Mouse (Mus musculus) olfactory bulb, adult 2 months (tissue): Measurements from ENCODE around the gene Cip2a.

Source experiments
- CTCF ChIP-seq: fragments of 200-500 bp; IDR thresholded peaks from 2 replicates; pipeline ENCODE4 v1.5.1; 2012; ENCODE audit warnings: low read depth, mild to moderate bottlenecking, low read length, moderate library complexity; ENCODE audit not compliant: insufficient read depth
- POLR2A ChIP-seq: fragments of 200-500 bp; IDR thresholded peaks from 2 replicates; pipeline ENCODE4 v1.6.1; 2012; ENCODE audit warnings: mild to moderate bottlenecking, low read depth, low read length, moderate library complexity; ENCODE audit not compliant: insufficient read depth

DNA sequence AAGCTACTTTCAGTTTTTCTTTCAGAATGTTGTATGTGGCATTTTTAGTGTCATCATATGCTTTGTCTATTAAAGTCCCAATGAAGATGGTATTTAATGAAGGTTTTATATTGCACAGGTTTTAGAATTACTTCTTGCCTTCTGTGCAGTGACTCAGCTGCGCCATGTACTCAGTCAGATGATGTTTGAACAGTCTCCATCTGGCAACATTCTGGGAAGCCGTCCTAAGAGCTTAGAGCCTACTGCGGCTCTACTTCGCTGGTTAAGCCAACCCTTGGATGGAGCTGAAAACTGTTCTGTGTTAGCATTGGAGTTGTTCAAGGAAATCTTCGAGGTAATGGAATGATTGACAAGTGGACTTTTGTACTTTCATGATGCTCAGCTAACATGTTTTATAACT is 10.2 kb downstream of the Cip2a start:
- TF ChIP-seq CTCF (no peak), POLR2A (no peak)
